Mouse (Mus musculus) small intestine, adult 2 months (tissue): ENCODE results near the gene Rps27rt.

Source experiments
- CTCF ChIP-seq: fragments of 200-500 bp; IDR thresholded peaks from 2 replicates; pipeline ENCODE4 v1.5.1; 2012; ENCODE audit warnings: low read depth, mild to moderate bottlenecking, control low read depth, inconsistent platforms, low read length, moderate library complexity, mixed read lengths; ENCODE audit not compliant: insufficient replicate concordance, insufficient read length; ENCODE audit errors: extremely low read depth
- POLR2A ChIP-seq: fragments of 200-500 bp; IDR thresholded peaks from 2 replicates; pipeline ENCODE4 v1.6.1; 2012; ENCODE audit warnings: low read depth, mild to moderate bottlenecking, control low read depth, inconsistent platforms, low read length, moderate library complexity

- no peak for TF ChIP-seq CTCF
- TF ChIP-seq POLR2A: no peak
Observed at GRCm38 (mm10) chr9:114960043-114960789, 22.3 kb downstream of the Rps27rt start.
